Mouse (Mus musculus) NIH3T3 (cell line): ENCODE data around the gene Pthlh.
"Not testable (repeated sequence)": the region's sequence is repeated elsewhere in the genome, so short reads cannot be mapped to it uniquely, and the experiment has no call there.

Experiments used
- DNase-seq: peaks from one replicate; pipeline ENCODE4 v3.0.0-alpha.2; 2012; ENCODE audit warnings: low read depth

Gene Pthlh

DNA sequence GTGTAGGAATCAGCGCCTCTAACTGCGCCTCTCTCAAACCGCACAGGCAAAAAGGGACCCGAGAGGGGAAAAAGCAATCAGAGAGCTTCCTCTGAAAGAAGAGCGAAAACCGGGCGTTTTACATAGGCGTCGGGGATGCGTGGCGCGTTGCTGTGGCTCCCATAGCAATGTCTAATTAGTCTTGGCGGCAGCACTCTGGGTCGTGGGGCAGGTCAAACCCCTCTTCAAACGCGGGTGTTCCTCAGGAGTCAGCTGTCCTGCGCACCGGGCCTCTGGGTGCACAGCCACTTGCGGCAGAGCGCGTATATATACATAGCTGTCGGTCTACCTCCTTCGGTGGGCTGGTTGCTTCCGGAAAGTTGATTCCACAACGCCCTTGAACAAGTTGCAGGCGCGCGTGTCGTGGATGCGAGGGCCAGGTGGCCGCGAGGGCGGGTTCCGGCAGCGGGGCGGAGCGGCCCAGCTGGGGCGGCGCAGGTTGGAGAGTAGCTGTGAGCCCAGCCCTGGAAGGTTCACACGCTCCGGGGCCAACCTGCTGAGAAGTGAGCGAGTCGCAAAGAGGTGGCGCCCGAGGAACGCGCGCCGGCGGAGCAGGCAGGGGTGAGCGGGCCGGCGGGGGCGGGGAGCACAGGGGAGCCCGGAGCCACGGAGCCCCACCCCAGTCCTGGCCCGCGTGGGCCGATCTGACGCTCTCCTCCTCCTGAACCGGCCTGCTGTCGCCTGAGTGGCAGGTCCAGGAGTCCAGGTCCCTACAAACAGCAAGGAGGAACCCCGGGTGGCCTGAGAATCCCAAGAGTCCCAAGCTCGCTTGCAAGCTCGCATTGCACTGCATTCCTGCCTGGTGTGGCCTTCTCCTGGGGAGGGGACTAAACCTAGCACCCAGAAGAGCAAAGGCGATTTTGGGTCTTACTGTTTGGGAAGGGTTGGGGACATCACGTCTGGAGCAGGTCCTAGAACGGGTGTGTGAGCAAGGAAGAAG lies at the start of gene Pthlh:
TSS of gene Pthlh (minus strand) at position 597 of the 979 bp plus-strand sequence.
- DNase-seq: no peak

DNA sequence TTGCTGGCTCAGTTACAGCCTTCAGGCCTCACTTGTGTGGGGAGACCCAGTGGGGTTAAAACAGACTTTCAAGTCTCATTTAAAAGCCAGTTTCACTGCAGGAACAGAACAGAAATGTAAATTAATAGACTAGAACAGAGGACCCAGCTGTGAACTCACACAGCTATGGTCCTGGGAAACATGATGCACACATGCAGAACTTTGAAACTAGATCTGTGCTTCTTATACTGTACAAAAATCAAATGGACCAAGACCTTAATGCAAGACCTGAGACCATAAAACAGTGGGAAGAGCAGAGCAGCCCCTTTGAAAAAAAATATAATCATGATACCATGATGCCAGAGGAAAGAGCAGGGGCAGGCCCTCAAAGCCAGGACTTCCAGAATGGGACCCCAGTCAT lies 49.3 kb upstream of the Pthlh start:
- DNase-seq: no peak

DNA sequence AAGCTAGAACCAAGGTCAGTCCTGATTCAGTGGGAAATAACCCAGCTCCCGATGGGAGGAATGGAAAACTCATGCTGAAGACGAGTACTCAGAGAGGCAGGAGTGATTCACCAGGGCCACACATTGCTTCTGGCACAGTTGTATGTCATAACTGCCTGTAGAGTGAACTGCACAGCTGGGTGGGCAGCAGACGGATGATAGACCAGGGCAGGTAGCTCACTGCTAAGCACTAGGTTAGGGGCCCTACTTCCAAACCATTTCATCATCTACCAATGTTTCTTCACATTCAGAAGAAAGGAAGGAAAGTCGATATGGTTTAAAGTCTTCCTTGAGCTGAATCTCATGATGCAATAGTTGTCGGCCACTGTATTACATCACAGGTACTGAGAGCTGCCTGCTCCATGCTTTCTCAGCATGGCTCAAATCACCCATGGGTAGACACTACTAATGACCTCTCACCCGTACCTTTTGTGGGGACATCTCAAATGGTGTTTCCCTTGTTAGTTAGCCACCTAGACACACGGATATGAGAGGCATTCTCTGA lies 46.5 kb upstream of the Pthlh start:
- DNase-seq: no peak

DNA sequence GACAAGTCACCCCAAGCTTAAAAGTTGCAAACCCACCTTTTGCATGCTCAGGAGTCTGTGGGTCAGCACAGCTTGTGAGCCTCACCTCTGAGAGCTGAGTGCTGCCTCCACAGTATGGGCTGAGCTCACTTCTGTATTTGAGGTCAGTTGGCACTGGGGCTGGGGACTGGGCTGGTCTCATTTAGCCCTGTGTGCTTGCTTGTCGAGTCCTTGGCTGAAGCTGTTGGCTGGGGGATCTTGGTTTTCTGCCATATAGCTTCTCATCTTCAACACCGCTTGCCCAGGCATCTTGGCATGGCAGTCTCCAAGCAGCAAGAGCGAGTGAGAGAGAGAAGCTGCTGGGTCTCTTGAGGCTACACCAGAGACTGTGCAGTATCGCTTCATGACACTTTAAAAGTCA lies 46.1 kb upstream of the Pthlh start:
- DNase-seq: no peak

DNA sequence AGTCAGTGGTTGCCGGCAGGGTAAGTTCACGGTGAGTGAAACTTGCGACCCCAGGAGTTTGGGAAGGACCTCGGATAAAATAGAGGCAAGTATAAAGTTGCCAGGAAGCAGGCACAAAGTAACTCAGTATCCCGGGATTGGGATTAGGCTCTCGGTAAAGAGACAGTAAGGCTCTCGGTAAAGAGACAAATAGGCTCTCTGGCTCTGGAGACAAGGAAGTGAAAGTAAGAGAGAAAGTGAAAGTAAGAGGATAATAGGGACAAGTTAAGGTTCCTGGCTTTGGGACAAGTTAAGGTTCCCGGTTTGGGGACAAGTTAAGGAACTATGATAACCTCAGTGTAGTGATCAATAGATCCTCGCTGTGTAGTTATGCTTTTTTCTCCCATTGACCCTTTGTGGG lies 40.3 kb upstream of the Pthlh start:
- not testable (repeated sequence) for DNase-seq

DNA sequence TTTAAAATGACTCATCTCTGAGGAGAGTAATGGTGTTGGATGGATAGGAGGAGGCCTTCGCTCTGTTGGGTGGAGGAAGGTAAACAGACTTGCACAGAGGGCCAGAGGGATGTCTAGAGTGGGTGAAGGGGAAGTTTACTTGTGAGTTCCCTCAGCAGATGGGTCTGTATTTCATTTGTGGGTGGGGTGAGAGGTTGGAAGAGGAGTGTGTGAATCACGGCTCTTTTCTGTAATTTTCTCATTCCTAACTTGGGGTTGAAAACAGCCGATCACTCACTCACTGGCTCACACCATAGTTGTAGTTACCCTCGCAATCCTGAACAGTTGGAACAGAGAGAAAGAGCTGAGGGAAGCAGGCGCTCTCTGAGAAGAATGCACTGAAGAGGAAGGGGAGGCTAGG lies 35.6 kb upstream of the Pthlh start:
- DNase-seq: peak; percentile 6

DNA sequence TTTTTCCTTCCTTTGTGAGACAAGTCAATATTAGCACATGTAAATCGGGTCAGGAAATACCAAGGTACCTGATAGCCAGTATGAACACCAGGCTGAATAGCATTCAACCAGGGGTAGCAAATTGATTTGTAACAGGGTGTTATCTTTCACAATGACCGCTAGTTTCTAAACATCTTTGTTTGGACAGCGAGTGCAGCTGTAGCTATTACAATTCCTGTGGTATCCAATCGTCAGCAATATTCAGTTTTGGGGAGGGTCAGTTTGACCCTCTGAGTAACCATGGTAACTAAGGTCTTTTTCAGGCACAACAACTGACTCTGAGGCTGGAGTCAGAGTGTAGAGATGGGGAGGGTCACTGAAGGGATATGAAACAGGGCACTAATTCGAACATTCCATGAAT lies 15.3 kb upstream of the Pthlh start:
- no peak for DNase-seq

DNA sequence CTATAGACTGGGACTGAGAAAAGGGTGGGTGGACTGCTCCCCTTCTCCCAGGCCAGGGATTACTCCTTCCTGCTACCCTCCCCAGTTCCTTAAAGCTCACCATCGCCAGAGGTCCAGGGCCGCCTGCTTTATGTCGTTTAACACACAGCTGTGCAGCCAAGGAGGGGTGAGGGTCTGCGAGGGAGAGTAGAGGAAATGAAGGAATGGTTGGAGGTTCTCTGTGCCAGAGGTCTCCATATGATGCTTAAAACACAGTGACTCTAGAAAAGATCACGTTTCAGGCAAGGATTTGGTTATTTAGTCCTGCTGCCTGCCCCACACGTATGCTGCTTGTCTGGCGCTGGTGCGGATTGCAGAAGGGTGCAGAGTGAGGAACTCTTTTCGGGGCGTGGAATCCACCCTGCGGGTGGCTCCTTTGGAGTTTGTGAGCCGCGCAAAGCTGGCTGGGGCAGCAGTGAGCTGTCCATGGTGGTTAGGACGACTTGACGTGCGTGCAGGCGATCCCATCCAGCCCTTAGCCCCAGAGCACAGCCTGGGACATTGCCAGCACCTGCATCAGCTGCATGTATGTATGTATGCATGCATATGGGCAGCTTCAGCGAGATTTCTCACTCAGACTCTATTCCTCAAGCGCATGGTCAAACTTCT lies 4.3 kb upstream of the Pthlh start:
- peak; percentile 82 for DNase-seq

DNA sequence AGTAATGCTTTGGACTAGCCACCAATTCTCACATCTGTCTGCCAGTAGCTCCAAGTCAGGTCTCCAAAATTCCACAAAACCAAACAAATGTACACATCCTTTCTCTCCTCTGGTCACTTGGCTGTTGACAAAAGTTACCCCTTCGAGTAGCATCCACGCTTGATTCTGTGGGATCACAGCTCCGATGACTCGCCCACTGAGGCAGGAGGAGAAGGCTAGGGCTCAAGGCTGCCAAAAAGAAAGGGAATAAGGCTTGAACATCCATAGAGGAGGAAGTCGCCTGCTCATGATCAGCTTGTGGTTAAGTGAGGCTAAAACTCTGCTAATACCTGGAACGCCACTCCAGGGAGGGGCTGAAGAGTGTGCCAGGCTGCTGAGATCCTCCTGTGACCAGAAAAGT lies 2.5 kb upstream of the Pthlh start:
- no peak for DNase-seq

DNA sequence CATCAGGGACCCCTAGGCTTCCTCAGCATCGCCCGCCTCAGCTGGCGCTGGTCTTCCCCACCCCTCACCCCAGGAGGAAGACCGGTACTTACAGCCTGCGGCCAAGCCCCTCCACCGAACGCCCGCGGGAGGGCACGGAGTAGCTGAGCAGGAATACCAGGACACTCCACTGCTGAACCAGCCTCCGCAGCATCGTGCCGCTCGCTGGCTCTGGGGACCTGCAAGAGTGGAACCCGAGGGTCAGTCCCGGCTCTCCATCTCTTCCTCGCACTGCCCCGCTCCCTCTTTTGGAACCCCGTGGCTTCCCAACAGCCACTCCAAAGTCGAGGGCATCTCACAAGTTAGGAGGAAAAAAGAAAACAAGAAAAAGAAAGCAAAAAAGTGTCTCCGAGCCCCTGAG lies 805 bp downstream of the Pthlh start:
- no peak for DNase-seq

DNA sequence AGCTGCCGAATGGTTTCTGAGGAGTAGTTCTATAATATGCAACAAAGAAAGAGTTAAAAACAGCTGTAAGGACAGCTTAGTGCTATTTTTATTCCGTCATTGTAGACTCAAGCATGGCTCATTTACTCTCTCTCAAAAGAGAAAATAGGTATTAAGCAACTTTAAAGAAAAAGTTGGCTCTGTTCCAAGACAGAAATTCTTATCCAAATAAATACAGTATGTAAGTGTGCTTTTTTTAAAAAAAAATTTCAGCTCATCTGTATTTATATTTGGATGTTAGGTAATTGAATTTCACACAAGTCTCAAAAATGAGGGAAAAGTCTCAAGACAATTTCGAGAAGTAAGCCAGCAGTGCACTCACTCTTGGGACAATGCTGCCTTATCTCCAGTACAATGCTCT lies 2.4 kb downstream of the Pthlh start:
- DNase-seq: peak; percentile 69

DNA sequence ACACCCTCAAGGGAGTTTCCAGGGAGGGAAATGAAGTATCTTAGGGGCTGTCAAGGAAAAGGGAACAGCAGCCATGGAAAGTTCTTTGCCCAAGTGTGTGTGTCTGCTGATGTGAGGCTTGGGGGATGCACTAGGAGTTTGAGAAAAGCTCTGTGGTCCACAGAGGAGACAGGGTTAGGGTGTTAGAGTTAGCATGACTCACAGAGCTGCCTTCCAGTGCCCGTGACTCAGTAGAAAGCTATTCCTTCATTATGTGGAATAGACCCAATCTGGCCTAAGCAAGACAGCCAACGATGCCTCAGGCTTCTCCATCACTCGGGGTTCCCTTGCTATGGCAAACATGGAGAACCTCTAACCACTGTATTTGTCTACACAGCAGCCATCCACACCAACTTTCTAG lies 3.2 kb downstream of the Pthlh start:
- peak; percentile 90 for DNase-seq

DNA sequence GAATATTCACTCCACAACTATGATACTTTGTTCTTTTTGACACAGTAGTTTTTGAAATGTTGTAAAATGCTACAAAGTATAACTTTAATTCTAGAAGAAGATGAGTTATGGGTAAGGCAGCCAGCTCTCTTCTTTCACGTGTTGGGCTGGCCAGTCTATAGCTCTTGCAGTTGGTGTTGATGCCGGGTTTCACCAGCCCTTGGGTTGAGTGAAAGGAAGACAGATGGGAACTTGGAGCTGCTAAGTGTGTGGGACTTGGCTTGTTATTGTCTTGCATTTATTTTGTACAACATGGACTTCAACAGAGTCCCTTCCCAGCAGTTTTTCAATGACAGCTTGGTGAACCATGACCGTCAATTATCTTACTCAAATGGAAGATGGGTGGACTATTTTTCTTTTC lies 16.2 kb downstream of the Pthlh start:
- no peak for DNase-seq

DNA sequence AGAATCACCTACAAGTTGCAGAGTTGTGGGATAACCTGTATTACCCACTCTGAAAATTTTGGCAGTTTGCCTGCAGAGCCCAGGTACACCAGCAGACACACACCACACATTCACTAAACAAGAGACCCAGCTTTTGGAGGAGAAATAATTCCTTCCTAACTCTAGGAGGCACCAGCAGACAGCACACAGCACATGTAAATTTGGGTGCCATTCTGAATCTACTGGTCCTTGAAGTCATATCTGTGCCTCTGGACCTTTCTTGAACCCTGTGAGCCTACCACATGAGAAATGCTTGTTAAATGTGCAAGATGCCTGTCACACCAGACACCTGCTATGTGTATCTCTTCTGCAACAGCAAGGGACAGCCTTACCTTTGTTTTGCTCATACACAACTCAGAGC lies 19.7 kb downstream of the Pthlh start:
- DNase-seq: peak; percentile 22

DNA sequence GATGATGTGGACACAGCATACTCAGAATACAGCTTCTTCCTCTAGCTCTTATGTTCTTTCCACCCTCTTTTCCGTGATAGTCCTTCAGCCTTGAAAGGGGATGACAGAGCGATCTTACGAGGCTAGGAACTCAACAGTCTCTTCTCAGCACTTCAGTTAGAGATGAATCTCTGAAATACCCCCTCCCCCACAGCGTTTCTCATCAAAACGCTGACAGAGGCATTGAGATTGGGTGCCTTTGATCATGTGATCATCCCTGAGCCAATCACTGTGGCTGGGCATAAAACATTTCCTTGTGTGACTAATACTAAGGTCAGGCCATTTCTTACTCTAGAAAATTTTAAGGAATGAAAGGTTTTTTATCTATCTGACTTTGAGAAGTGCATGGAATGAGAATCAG lies 20.3 kb downstream of the Pthlh start:
- DNase-seq: peak; percentile 30

DNA sequence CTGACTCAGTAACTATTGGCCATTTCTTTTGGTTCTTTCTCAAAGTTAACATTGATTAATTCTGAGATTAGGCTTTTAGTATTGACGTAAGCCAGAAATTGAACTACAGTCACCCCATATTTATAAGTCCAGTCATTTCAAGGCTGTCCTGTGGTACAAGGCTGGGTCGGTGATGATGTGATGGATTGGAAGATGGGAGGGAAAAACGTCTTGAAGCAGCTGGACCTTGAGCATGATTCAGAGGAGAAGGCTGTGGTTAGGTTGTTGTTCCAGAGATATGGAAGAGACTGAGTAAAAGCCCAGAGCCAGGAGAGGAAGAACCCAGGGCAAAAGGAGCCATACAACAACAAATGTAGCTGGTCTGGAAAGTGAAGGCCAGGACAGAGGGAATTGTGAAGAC lies 22.4 kb downstream of the Pthlh start:
- DNase-seq: peak; percentile 76

DNA sequence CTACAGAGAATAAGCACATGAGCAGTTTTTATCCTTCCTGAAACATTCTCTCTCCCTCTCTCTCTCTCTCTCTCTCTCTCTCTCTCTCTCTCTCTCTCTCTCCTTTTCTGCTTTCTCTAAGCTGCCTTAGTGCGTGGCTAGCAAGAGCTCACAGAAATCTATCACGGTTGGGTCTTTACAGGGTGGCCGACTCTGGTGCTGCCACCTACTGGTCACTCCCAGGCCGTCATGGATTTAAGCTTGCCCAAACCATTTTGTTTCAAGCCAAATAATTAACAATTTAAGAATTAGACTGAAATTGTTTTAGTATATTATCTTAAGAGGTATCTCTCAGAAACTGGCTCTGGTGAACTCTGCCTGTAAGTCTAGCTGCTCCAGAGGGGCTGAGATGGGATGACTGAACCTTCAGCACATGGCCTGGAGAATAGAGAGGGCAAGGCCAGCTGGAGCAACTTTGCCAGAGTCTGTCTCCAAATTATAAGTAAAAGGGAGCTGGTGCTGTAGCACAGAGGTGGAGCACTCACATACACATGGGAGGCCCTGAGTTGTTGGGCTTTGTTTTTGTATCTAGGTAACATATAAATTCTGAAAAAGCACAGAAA lies 23.7 kb downstream of the Pthlh start:
- DNase-seq: peak; percentile 82

DNA sequence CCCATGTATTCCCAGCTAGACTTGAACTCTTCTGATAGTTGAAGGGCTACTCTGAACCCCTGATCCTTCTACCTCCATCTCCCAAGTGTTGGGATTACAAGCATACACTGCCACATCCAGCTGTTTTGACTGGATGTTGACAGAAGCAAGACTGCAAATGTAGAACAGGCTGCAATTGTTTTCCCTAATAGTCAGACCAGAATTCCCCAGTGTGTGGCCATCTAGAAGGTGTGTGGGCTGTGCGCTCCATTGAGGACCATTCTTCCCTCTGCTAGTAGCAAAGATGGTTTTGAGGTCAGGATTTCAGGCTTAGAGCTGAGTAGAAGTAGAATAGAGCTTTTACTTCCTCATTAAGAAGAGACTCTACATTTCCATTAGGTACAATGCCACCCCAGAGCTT lies 37.3 kb downstream of the Pthlh start:
- DNase-seq: no peak

DNA sequence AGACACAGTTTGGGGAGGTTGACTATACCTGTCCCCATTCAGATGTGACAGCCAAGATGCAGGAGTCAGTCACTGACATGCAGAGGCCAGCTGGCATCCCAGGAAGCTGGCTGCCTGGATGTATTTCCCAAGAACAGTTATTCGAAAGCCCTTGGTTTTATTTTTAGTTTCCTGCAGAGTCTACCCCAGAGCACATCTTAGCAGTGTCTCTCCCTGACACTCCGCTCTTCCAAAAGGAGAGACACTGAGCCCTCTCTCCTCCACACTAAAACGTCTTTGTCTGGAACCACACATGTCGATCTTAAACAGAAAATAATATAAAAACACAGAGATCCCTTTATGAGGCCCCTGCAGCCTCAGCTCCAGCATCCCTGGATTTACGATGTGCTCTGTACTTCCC lies 44.9 kb downstream of the Pthlh start:
- DNase-seq: no peak

DNA sequence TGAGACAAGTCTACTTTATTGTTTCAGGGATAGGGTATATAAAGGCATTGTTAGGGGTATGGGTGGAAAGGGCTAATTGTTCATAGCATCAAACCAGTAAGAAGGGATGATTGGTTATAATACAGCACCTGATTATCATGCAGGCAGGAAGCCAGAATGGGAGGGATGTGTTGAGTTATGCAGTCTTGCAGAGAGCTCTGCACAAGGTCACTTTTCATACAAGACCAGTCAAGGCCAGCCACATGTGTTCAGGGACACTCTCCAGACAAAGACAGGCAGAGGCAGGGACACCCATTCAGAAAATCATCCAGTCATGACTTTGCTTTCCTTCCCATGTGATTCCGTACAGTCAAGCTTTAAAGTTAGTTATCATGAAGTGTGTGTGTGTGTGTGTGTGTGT lies 47.8 kb downstream of the Pthlh start:
- DNase-seq: no peak

DNA sequence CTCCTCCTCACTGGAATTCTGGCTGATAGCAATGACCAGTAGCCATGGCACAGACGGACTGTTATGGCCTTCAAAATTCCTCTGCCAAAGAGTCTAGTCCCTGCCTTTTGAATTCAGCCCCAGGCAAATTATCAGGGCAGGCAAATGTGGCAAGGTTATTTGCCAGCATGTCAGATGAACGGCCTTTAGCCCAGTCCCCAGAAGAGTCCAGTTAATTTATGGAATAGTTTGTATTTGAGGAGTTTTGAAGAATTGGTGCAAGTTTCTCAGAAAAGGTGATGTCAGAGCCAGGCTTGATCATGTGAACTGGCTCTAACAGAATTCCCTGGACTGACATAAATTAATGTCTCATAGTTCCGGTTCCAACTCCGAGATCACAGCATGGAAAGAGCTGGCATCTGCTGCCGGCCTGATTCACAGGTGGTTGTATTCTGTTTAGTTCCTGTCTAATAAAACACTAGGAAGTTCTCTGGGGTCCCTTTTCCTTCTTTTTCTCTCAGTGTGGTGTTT lies 56.1 kb downstream of the Pthlh start:
- DNase-seq: no peak
